Mouse (Mus musculus): ENCODE results near the gene Crybg3.

DNA sequence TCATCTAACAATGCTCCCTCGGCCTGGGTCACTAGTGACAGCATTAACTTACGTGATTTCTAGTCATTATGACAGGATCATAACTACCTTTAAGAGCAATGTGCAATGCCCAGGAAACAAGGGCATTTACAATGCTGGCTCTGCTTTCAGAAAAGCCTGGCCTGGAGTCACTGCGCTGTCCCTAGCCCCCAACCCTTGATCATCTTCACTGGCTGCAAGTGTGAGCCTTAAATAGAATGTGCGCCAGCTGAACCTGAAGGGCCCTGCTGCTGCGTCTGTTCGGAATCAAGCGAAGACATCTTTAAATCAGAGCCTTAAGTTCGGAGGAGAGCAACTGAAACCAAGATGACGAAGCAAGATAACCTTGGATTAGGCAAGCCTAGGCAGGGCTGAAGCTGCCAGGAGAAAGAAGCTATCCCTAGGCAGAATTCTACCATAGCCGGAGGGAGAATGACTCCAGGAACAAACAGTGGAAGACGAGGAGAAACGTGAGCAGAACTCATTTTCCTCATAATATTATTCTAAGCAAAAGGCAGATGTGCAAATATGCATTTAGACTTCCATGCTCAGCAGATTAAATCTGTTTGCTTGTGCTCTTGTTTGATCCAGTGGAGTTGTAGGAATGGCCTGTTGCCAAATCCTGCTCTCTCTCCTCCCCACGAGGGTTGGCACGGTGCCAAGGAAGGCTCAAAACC, 52.7 kb downstream of the Crybg3 start:
- TF ChIP-seq CTCF (IDR thresholded peaks at IDR 0.05; ENCODE audit: low read depth) (no peak), EP300 (optimal IDR thresholded peaks at IDR 0.05) (no peak)
